12 mouse cellular contexts compared by ENCODE assay signal in genomic region chr13:37537793-37538192, GRCm38 (mm10).
DNase-seq lines count a peak whose midpoint lies in the region; ATAC-seq and TF ChIP-seq lines count a peak whose summit lies in the region.
"Had no signal": no experiment of that assay in that cellular context is flagged by ENCODE, and none has a peak within 500 bp of the region (broad histone marks: within the 10 kb centered on the region; RNA-seq: fewer than 3 reads in every experiment).

No protein-coding gene starts in this region.

- H3K27me3 ChIP-seq in testis, adult 2 months (ENCODE audit: control insufficient read depth, insufficient read depth, low read length): no peaks in the 10 kb centered on the region
- H3K27me3 ChIP-seq in midbrain, embryonic 13.5 days: 0 out of 2 replicates have a peak, but pooled peaks cover 5% of the 10 kb centered on the region
- H3K27me3 ChIP-seq: embryonic facial prominence, embryonic 15.5 days had no signal

- H3K9me3 ChIP-seq in midbrain, embryonic 13.5 days: no peaks in the 10 kb centered on the region
- H3K9me3 ChIP-seq: embryonic facial prominence, embryonic 15.5 days had no signal

- no peak for TF ChIP-seq CTCF in testis, adult 2 months (IDR thresholded peaks at IDR 0.05; ENCODE audit: control insufficient read depth, insufficient read depth, insufficient replicate concordance, low read depth, low read length)

- H3K36me3 ChIP-seq in testis, adult 2 months (ENCODE audit: control insufficient read depth, insufficient read depth, low read length): no peaks in the 10 kb centered on the region
- no peaks in the 10 kb centered on the region for H3K36me3 ChIP-seq in midbrain, embryonic 13.5 days
- H3K36me3 ChIP-seq: embryonic facial prominence, embryonic 15.5 days had no signal

- WGBS in midbrain, embryonic 13.5 days: 83% methylated on average over 6 of the region's 6 CpGs

- ATAC-seq in midbrain, embryonic 13.5 days: no peak

- no peak for TF ChIP-seq POLR2A in testis, adult 2 months (IDR thresholded peaks at IDR 0.05; ENCODE audit: control insufficient read depth, low read depth, low read length)

- peaks cover 2% of the 10 kb centered on the region; the same call in 1 of the 2 replicates for H3K4me1 ChIP-seq in testis, adult 2 months (ENCODE audit: control insufficient read depth, insufficient read depth, low read length)
- 0 out of 2 replicates have a peak, but pooled peaks cover 5% of the 10 kb centered on the region for H3K4me1 ChIP-seq in midbrain, embryonic 13.5 days (replicated peaks)

- DNase-seq in adrenal gland, adult 2 months: peak; percentile 63
- no peak for DNase-seq in adrenal gland, postnatal 10 days
- DNase-seq in testis, postnatal 10 days (ENCODE audit: low spot score): no peak
- peak; percentile 69 for DNase-seq in lung, postnatal 25 days (ENCODE audit: low spot score)
- no peak for DNase-seq in retina, postnatal 1 day
- DNase-seq in gastrocnemius, postnatal 4 days (ENCODE audit: low spot score in 2 of 2): no peak
- DNase-seq: cerebellum, adult 11-12 months; gastrocnemius, postnatal 10 days; right cerebral cortex, postnatal 25 days had no signal

- no peak overlapping the region for H3K4me3 ChIP-seq in testis, adult 2 months (ENCODE audit: control insufficient read depth, low read depth, low read length)
- no peak overlapping the region for H3K4me3 ChIP-seq in midbrain, embryonic 13.5 days (replicated peaks)
- H3K4me3 ChIP-seq: embryonic facial prominence, embryonic 15.5 days had no signal

- peak overlapping the region; percentile 54; the same call in 1 of the 2 replicates for H3K27ac ChIP-seq in testis, adult 2 months (ENCODE audit: control insufficient read depth, insufficient read depth, low read depth, low read length)
- no peak overlapping the region for H3K27ac ChIP-seq in midbrain, embryonic 13.5 days
- H3K27ac ChIP-seq: embryonic facial prominence, embryonic 15.5 days had no signal

- no peak overlapping the region for H3K4me2 ChIP-seq in midbrain, embryonic 13.5 days (replicated peaks)
- H3K4me2 ChIP-seq: embryonic facial prominence, embryonic 15.5 days had no signal

- no peak overlapping the region for H3K9ac ChIP-seq in midbrain, embryonic 13.5 days (replicated peaks)
- H3K9ac ChIP-seq: embryonic facial prominence, embryonic 15.5 days had no signal

Comparison
In these comparisons a context has a peak if more than half of its experiments do, and no peak if none do; other contexts are left out.
1. DNase-seq: peak in adrenal gland, adult 2 months (single experiment) and lung, postnatal 25 days (single experiment); none in adrenal gland, postnatal 10 days (single experiment), testis, postnatal 10 days (single experiment), retina, postnatal 1 day (single experiment) and gastrocnemius, postnatal 4 days (0 of 2).